Mouse (Mus musculus) right cerebral cortex, postnatal 36 days (tissue): Measurements from ENCODE around the gene Fmo3.

Experiments used
- DNase-seq, 2 experiments: peaks; one replicate each; pipeline ENCODE4 v3.0.0; 2022; ENCODE audit warnings: low spot score in 2 of 2, mixed read lengths in 1 of 2

Gene Fmo3

GRCm38 (mm10) chr1:162984428-162984827, at the start of gene Fmo3:
Gene Fmo3, minus strand, starts transcription at chr1:162984528.
- no peak for DNase-seq

DNA sequence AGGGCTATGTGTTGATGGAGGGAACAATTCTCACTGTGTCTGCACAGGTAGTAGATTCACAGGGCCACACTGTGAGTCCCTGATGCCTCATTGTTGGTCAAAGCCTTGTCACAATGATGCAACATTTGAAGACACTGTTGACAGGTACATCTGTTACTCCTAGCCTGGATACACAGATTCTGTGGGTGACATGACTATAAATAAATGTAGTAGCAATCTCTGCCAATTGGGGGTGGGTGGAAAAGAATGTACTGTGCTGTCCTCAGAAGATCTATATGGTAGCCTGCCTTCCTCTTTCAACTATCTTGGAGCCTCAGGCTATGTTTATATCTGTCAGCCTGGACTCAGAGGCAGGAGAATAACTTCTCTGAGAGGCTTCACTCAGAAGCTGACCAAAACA, 38.7 kb upstream of the Fmo3 start:
- peak in 1 of 2 experiments; percentile 2 for DNase-seq

DNA sequence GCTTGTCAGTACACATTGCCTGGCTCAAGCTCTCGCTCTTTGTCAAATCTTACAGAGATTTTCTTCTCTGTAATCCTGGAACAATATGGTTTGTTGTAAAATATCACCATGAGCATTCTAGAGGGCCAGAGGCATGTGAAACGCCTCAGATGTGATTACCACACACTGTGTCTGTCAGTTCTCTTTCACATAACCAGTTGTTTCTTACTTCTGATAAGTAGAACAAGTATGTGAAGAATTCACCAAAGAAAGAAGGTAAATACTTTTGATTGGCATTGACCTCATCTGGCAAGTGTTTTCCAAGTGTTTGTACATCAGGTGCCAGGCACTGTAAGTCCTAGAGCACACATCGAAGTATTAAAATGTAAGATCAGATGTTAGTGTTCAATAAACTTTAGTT, 24.9 kb upstream of the Fmo3 start:
- DNase-seq, result no peak

DNA sequence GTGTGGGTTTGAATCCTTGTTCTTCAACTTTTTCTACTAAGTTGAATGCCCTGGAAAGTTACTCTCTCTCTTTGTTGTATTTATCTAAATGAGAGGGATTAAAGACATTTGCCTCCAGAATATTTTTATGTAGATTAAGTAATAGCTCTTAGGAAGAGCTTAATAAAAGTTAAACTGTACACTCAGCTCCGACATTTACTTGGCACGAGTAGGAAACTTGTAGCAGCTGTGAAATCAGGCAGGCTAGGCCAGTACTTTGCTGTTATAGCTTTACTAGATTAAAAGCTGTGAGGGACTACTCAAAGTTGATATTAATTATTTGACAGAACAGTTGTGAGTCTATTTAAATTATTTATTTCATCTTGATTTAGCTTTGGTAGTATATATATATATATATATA, 19.2 kb upstream of the Fmo3 start:
- no peak for DNase-seq

DNA sequence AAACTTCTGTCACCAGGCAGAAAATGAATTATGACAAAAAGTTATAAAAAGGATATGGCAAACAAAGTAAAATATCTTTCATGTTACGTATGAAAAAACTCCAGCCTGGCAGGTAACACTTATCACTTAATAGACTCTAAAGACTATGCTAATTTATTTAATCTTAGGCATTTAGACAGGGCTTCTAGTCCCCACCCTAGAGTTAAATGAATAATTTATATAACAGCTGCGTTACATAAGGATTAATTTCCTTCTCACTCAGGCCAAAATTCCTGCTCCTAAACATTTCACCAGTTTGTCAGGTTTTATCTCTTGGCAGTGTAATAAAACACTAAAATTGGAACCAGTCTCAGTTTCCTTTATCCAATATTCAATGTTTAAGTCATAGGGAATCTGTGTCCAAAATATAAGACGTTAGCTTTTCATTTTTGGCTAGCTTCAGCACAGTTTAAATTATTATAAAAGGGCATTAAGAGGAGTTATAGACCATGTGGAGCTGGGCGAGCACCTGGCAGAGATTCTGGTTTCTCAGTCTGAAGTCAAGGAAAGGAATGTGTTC, 17.0 kb upstream of the Fmo3 start:
- no peak for DNase-seq

- DNase-seq, result no peak
These were observed 3.2 kb upstream of the Fmo3 start for GRCm38 (mm10) chr1:162987546-162987945.

DNA sequence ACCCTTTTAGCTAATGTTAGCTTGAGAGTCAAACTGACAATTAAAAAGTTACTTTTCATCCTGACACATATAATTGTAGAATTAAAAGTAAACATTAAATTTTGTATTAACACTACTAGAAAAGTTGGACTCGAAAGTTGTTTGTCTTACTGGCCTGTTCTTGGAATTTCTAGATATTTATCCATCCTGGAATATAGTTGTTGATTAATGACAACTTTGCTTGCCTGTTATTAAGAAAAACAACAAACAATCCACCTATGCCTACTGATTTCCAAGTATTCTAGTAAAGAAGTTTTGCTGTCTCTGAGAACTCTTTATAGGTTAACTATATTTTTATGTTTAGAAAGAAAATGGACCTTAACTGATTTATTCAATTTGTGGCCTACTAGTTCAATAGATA, 2.4 kb upstream of the Fmo3 start:
- DNase-seq, result no peak

DNA sequence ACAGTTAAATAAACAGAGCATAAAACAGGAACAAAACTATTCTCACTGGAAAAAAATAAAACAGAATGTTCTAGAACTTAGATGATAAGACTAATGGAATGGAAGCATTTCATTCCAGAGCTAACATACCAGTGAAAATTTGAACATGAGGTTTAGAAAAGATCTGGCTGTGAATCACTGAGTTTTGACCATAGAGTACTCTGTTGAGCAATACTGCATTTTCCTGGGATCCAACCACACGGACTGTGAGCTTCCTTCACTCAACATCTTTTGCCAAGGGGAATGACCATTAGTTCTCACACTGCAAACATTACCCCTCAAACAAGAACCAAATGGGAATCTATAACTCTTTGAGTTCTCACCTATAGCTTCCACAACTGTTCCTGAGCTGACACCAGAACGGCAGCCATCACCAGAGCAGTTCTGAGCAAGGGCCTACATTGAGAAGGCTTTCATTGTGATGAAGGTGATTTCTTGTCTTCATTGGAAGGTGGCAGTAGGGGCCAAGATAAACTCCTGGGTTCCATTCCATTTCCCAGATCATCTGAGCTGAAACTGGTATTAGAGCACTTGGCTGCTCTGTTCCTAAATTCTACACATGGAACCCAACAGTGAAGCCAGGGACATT, 1.9 kb upstream of the Fmo3 start:
- DNase-seq, result no peak

- DNase-seq, result no peak
These were observed 20.8 kb downstream of the Fmo3 start for GRCm38 (mm10) chr1:162963556-162963955.

DNA sequence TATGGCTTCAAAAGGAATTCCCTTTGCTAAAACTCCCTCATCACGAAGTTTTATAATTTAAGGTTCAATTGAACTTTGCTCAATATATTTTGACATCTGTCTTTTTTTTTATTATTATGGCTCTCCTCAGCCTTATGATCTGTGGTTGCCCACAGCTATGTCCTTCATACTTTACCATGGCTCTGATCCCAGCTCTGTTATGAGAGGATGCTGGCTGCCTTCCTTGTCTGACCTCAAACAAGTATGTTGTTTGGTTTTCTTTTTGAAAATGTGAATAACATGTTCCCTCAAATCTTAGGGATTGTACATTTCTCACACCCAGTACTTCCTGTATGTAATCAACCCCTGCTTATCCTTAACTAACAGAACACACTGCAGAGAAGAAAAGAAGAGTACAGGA, 26.9 kb downstream of the Fmo3 start:
- DNase-seq, result no peak

DNA sequence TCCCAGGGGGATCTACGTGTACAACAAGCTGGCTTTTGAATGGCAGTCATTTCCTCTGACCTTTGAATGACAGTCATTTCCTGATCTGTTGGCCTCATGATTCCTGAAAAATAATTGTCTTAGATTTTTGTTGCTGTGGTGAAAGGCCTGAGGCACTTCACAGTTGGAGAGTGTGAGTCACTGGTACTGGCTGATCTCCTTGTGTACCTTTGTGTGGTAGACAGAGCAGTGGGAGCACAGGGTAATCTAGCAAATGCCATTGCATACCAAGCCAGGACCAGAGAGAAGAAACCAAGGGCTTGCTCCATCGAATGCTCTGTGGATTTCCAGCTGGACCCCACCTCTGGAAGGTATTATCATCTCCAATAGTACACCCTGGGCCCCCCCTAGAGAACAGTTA, 31.2 kb downstream of the Fmo3 start:
- no peak for DNase-seq

DNA sequence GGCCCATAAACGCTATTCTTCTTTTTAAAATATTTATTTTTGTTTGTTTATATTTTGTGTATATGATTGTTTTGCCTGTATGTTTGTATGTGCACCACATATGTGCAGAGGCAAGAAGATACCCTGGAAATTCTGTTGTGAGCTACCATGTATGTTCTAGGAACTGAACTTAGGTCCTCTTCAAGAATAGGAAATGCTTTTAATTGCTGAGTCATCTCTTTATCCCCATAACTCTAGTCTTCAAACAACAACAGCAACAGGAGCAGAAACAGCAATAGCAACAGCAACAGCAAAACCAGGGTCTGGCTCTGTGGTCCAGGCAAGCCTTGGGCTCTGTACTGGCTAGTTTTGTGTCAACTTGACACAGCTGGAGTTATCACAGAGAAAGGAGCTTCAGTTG, 34.6 kb downstream of the Fmo3 start:
- DNase-seq, result no peak

GRCm38 (mm10) chr1:162947934-162948333, 36.4 kb downstream of the Fmo3 start:
- DNase-seq, result no peak

GRCm38 (mm10) chr1:162946837-162947558, 37.3 kb downstream of the Fmo3 start:
- DNase-seq, result no peak

GRCm38 (mm10) chr1:162943700-162944099, 40.6 kb downstream of the Fmo3 start:
- DNase-seq, result no peak

- no peak for DNase-seq
These were observed 45.5 kb downstream of the Fmo3 start for GRCm38 (mm10) chr1:162938696-162939351.

DNA sequence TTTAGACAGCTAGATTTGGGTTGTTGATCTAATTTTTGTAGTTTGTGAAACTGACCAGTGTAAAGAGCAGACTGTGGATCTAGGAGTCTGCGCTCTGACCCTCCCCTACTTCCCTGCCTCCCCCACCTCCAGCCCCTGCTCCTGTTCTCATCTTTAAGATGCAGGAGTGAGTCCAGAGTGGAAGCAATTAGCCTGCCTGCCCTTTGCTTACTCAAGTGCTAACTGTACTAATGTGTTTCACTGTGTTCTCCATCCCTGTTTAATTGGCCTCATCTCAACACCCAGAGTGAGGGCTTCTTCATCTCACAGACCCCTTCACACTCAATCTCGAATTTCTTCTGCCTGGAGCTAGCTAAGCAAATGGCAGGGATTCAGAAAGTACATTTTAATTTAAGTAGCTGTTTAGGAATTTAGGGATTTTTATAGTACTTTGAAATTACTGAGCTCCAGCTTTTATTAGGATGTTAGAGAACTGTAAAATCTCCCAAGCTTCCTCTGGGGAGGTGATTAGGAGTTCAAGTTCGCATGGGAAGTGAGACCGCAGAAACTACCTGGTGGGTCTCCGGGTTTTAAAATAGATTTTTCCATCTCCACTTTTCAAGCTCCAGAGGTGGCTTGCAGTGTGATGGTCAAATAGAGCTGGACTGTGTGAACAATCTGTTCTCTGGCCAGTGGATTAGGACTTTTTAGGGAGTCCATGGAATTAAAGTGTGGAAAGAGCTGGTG, 46.2 kb downstream of the Fmo3 start:
- DNase-seq, result no peak

- no peak for DNase-seq
These were observed 46.9 kb downstream of the Fmo3 start, which contains the start of gene Fmo6 for GRCm38 (mm10) chr1:162937415-162937814. Gene Fmo6, minus strand, starts transcription at chr1:162937515.

- no peak for DNase-seq
These were observed 49.8 kb downstream of the Fmo3 start for GRCm38 (mm10) chr1:162934374-162935012.

DNA sequence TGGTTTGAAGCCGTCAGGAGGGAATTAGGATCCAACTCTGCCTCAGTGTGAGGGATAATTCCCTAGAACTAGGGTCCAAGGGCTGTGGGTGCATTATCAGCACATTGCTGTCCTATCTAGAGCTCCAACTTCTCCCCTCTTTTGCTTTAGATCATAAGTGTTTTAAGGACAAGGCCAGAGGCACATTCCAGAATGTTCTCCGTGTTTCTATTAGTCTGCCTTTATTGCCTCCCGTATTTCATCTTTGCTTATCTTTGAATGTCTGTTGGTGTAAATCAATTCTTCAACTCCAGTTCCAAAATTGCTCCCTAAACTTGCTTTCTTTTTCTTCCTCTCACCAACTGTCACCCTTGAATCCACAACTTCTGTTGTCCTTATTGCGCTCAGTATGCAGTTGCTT, 51.9 kb downstream of the Fmo3 start:
- DNase-seq, result no peak

DNA sequence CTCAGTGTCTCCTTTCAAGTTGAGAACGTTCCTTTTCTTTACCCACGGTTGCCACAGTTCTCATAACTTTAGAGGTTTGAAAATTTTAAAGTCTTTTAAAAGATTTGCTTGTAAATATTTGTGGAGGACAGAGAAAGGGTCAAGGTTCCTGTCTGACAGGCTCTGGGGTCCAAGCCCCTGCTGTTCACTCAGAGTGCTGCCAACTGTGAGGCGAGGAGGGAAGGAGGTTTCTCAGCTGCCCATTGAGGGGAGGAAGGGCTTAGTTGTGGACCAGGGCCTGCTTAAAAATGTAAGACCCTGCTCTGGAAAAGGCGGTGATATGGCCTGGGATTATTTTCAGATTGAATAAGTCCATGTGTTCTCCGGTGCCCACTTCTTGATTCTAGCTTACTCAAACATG, 52.4 kb downstream of the Fmo3 start:
- DNase-seq, result no peak
